Mouse (Mus musculus): Measurements from ENCODE around the gene Rgl2. TPM values are rescaled to one million over a fixed set of nuclear protein-coding genes. Genes with fewer than 3 reads are reported as not detected.
A peak's percentile ranks its signal among the peaks of the same experiment; 100 is the strongest.
"Not testable (repeated sequence)": the region's sequence is repeated elsewhere in the genome, so short reads cannot be mapped to it uniquely, and the experiment has no call there.

The Rgl2 gene
- polyA plus RNA-seq, 1 experiment from 2014 or later = 10.8 TPM

GRCm38 (mm10) chr17:33980181-33981035, 51.1 kb downstream of the Rgl2 start:
- Histone ChIP-seq H3K4me3 (ENCODE audit: low read depth, low read length) (no peak overlapping the region), H3K27me3 (replicated peaks; ENCODE audit: control insufficient read depth, insufficient read depth, low read length) (no peaks in the 10 kb centered on the region), H3K9ac (ENCODE audit: low read depth, low read length) (no peak overlapping the region), H3K27ac (ENCODE audit: low read depth, low read length) (no peak overlapping the region; the same call in 1 of the 2 replicates), H3K36me3 (ENCODE audit: control insufficient read depth, insufficient read depth) (no peaks in the 10 kb centered on the region), H3K4me1 (replicated peaks; ENCODE audit: control insufficient read depth, insufficient read depth, low read length) (no peaks in the 10 kb centered on the region; the same call in 1 of the 2 replicates), H3K9me3 (ENCODE audit: control insufficient read depth) (no peaks in the 10 kb centered on the region), H3K4me2 (replicated peaks; ENCODE audit: low read depth) (peak overlapping the region; percentile 73; the same call in 1 of the 2 replicates)
- whole genome bisulfite sequencing = 75% methylated on average over 19 of the region's 19 CpGs
- no peak for ATAC-seq
- no peak for TF ChIP-seq CTCF (IDR thresholded peaks at IDR 0.05; ENCODE audit: low read depth)

- under 1% methylated on average over 27 of the region's 27 CpGs for WGBS
- Histone ChIP-seq H3K27ac (ENCODE audit: low read depth, low read length) (peak overlapping the region; percentile 71; the same call in 1 of the 2 replicates), H3K4me3 (ENCODE audit: low read depth, low read length) (peak overlapping the region; percentile 39), H3K4me2 (replicated peaks; ENCODE audit: low read depth) (peak overlapping the region; percentile 73)
- not testable (repeated sequence) for H3K27me3 ChIP-seq (replicated peaks; ENCODE audit: control insufficient read depth, insufficient read depth, low read length); H3K4me1 ChIP-seq (replicated peaks; ENCODE audit: control insufficient read depth, insufficient read depth, low read length); H3K36me3 ChIP-seq (ENCODE audit: control insufficient read depth, insufficient read depth); H3K9me3 ChIP-seq (ENCODE audit: control insufficient read depth); H3K9ac ChIP-seq (ENCODE audit: low read depth, low read length)
- peak; percentile 50 for ATAC-seq
- peak; percentile 82 for TF ChIP-seq CTCF (IDR thresholded peaks at IDR 0.05; ENCODE audit: low read depth)
Observed at GRCm38 (mm10) chr17:33981192-33981909, 52.0 kb downstream of the Rgl2 start.

GRCm38 (mm10) chr17:33982136-33982535, 52.8 kb downstream of the Rgl2 start:
- H3K4me3 ChIP-seq (ENCODE audit: low read depth, low read length); H3K27ac ChIP-seq (ENCODE audit: low read depth, low read length); H3K4me1 ChIP-seq (replicated peaks; ENCODE audit: control insufficient read depth, insufficient read depth, low read length); H3K9ac ChIP-seq (ENCODE audit: low read depth, low read length); H3K9me3 ChIP-seq (ENCODE audit: control insufficient read depth); H3K27me3 ChIP-seq (replicated peaks; ENCODE audit: control insufficient read depth, insufficient read depth, low read length); ATAC-seq; H3K36me3 ChIP-seq (ENCODE audit: control insufficient read depth, insufficient read depth): not testable (repeated sequence)
- peak; percentile 88 for TF ChIP-seq CTCF (IDR thresholded peaks at IDR 0.05; ENCODE audit: low read depth)
- WGBS = 10% methylated on average over 8 of the region's 8 CpGs
- H3K4me2 ChIP-seq (replicated peaks; ENCODE audit: low read depth) = peak overlapping the region; percentile 73; the same call in 1 of the 2 replicates

Small RNA genes within 50 kb of the gene (microRNA-seq; reads per million reads assigned to microRNA genes)
- gene Gm27740 = not detected

Other genes starting within 250 kb of the Rgl2 start
- 145 and 152 TPM in 2 replicates for gene Hnrnpm, start 242.7 kb upstream of the Rgl2 start, polyA plus RNA-seq (2015; fragmentation: Nextera tagmentation; extraction: Ambion mirVana)
- 51.2 and 56.0 TPM in 2 replicates for gene March2, start 210.9 kb upstream of the Rgl2 start, polyA plus RNA-seq (2015; fragmentation: Nextera tagmentation; extraction: Ambion mirVana)
- gene Rab11b, start 169.0 kb upstream of the Rgl2 start, polyA plus RNA-seq (2015; fragmentation: Nextera tagmentation; extraction: Ambion mirVana) = 157 and 160 TPM in 2 replicates
- 26.7 and 33.5 TPM in 2 replicates for gene Angptl4, start 147.7 kb upstream of the Rgl2 start, polyA plus RNA-seq (2015; fragmentation: Nextera tagmentation; extraction: Ambion mirVana)
- gene Kank3, start 119.0 kb upstream of the Rgl2 start, polyA plus RNA-seq (2015; fragmentation: Nextera tagmentation; extraction: Ambion mirVana) = 14.8 and 14.9 TPM in 2 replicates
- 831 and 858 TPM in 2 replicates for gene Rps28, start 105.0 kb upstream of the Rgl2 start, polyA plus RNA-seq (2015; fragmentation: Nextera tagmentation; extraction: Ambion mirVana)
- 503 and 513 TPM in 2 replicates for gene Ndufa7, start 105.0 kb upstream of the Rgl2 start, polyA plus RNA-seq (2015; fragmentation: Nextera tagmentation; extraction: Ambion mirVana)
- gene Cd320, start 86.5 kb upstream of the Rgl2 start, polyA plus RNA-seq (2015; fragmentation: Nextera tagmentation; extraction: Ambion mirVana) = 16.8 and 17.6 TPM in 2 replicates
- not detected in 2 replicates for gene Gm7029, start 55.7 kb upstream of the Rgl2 start, polyA plus RNA-seq (2015; fragmentation: Nextera tagmentation; extraction: Ambion mirVana)
- 1.7 and 1.9 TPM in 2 replicates for gene Kifc1, start 38.9 kb upstream of the Rgl2 start, polyA plus RNA-seq (2015; fragmentation: Nextera tagmentation; extraction: Ambion mirVana)
- gene Platr17, start 24.4 kb upstream of the Rgl2 start, polyA plus RNA-seq (2015; fragmentation: Nextera tagmentation; extraction: Ambion mirVana) = 0.25 and 0.31 TPM in 2 replicates
- 20.6 and 22.6 TPM in 2 replicates for gene Daxx, start 20.1 kb upstream of the Rgl2 start, polyA plus RNA-seq (2015; fragmentation: Nextera tagmentation; extraction: Ambion mirVana)
- gene Tapbp, start 13.6 kb upstream of the Rgl2 start, polyA plus RNA-seq (2015; fragmentation: Nextera tagmentation; extraction: Ambion mirVana) = 102 and 110 TPM in 2 replicates
- 11.1 and 12.9 TPM in 2 replicates for gene Zbtb22, start 13.6 kb upstream of the Rgl2 start, polyA plus RNA-seq (2015; fragmentation: Nextera tagmentation; extraction: Ambion mirVana)
- gene Pfdn6, start 10.8 kb downstream of the Rgl2 start, polyA plus RNA-seq (2015; fragmentation: Nextera tagmentation; extraction: Ambion mirVana) = 111 and 116 TPM in 2 replicates
- gene Wdr46, start 11.1 kb downstream of the Rgl2 start, polyA plus RNA-seq (2015; fragmentation: Nextera tagmentation; extraction: Ambion mirVana) = 10.6 and 11.2 TPM in 2 replicates
- gene B3galt4, start 21.9 kb downstream of the Rgl2 start, polyA plus RNA-seq (2015; fragmentation: Nextera tagmentation; extraction: Ambion mirVana) = 14.0 and 15.0 TPM in 2 replicates
- gene Vps52, start 26.3 kb downstream of the Rgl2 start, polyA plus RNA-seq (2015; fragmentation: Nextera tagmentation; extraction: Ambion mirVana) = 23.5 and 25.5 TPM in 2 replicates
- 1,060 and 1,067 TPM in 2 replicates for gene Rps18, start 26.5 kb downstream of the Rgl2 start, polyA plus RNA-seq (2015; fragmentation: Nextera tagmentation; extraction: Ambion mirVana)
- 896 and 933 TPM in 2 replicates for gene H2-K1, start 70.8 kb downstream of the Rgl2 start, polyA plus RNA-seq (2015; fragmentation: Nextera tagmentation; extraction: Ambion mirVana)
- gene Ring1, start 95.1 kb downstream of the Rgl2 start, polyA plus RNA-seq (2015; fragmentation: Nextera tagmentation; extraction: Ambion mirVana) = 9.1 and 10.1 TPM in 2 replicates
- 59.8 and 67.1 TPM in 2 replicates for gene H2-Ke6, start 98.5 kb downstream of the Rgl2 start, polyA plus RNA-seq (2015; fragmentation: Nextera tagmentation; extraction: Ambion mirVana)
- gene Slc39a7, start 102.1 kb downstream of the Rgl2 start, polyA plus RNA-seq (2015; fragmentation: Nextera tagmentation; extraction: Ambion mirVana) = 99.1 and 99.5 TPM in 2 replicates
- gene Rxrb, start 102.3 kb downstream of the Rgl2 start, polyA plus RNA-seq (2015; fragmentation: Nextera tagmentation; extraction: Ambion mirVana) = 19.5 and 22.1 TPM in 2 replicates
- gene Col11a2, start 109.9 kb downstream of the Rgl2 start, polyA plus RNA-seq (2015; fragmentation: Nextera tagmentation; extraction: Ambion mirVana) = 0.13 and 0.21 TPM in 2 replicates
- 0.25 and 0.90 TPM in 2 replicates for gene H2-Oa, start 162.8 kb downstream of the Rgl2 start, polyA plus RNA-seq (2015; fragmentation: Nextera tagmentation; extraction: Ambion mirVana)
- gene H2-DMa, start 190.0 kb downstream of the Rgl2 start, polyA plus RNA-seq (2015; fragmentation: Nextera tagmentation; extraction: Ambion mirVana) = 15.2 and 16.7 TPM in 2 replicates
- gene Brd2, start 193.1 kb downstream of the Rgl2 start, polyA plus RNA-seq (2015; fragmentation: Nextera tagmentation; extraction: Ambion mirVana) = 51.8 and 60.0 TPM in 2 replicates
- gene H2-DMb2, start 213.8 kb downstream of the Rgl2 start, polyA plus RNA-seq (2015; fragmentation: Nextera tagmentation; extraction: Ambion mirVana) = 0.97 and 0.98 TPM in 2 replicates
- 5.1 and 6.4 TPM in 2 replicates for gene H2-DMb1, start 223.5 kb downstream of the Rgl2 start, polyA plus RNA-seq (2015; fragmentation: Nextera tagmentation; extraction: Ambion mirVana)

Measured in intestine, postnatal 0 days (tissue).